Mouse (Mus musculus) cerebellum, adult 8-10 months (tissue): ENCODE results near the gene Ptpro.
"Not testable (repeated sequence)": the region's sequence is repeated elsewhere in the genome, so short reads cannot be mapped to it uniquely, and the experiment has no call there.

ENCODE experiments used
- DNase-seq: peaks from one replicate; pipeline ENCODE4 v3.0.0; 2022

Gene Ptpro

DNA sequence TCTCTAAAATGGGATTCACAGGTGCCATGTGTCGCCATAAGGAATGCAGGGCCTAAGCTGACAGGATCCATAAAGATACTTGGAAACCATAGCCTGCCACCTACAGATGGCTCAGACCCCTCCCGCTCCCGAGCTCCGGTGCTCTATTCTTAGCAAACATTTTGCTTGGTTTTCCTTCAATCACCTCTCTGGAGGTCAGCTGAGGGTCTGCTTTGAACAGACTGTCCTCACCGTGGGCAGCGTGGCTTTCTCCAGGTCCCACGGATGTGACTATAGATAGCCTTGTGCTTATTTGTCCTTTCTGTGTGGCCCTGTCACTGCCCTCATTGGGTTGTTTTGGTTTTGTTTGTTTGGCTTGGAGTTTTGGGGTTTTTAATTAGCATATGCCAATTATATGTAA, 206.0 kb downstream of the Ptpro start:
- no peak for DNase-seq

DNA sequence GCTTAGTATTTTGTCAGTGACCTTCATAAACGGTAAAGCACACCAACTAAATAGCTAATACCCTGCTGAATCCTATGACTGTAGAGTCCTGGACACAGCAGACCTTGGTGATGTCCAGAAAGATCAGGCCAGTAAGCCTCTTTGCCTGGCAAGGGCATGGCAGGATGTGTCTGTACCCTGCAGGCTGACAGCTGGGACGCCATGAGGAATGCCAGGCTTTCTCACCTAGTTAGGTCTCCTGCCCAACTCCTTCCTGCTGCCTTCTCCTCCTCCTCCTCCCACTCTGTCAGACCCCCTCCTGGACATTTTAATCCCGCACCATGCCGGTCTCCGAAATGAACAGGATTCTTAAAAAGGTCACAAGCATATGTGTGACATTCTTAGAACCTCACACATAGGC, 211.7 kb downstream of the Ptpro start:
- no peak for DNase-seq

DNA sequence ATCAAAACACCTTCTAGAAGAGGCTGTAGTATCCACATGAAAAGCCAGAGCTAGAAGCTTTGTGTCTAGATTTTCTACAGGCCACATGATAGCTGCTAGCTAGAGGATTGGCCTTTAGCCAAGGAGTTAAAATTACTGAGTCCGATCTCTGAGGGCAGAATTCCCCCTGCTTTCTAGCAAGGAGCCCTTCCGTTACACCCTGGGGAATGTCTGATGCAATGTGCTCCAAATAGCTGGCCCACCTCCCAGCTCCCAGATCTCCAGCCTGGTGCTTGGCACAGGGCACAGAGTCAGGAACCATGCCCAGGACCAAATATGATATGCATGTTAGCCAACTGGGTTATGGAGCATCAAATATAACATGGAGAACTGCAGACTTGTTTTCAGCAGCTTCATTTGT, 213.1 kb downstream of the Ptpro start:
- DNase-seq, result peak; percentile 88

DNA sequence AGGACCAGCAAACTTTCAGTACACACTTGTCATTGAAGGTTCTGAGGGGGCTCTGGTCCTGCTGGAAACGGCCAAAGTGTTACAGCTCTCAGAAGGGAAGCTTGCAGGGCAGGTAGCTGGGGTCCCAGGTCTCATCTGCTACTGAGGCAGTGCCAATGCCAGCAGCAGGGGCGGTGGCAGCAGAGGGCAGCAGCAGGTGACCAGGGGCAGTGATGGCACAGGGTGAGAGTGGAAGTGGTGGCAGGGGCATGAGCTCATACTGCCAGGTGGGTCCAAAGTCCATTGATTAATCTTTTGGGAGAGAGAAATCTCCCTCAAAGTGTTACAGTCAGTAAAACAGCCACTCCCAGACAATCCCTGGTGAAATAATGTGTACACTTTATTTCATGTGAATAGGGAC, 214.1 kb downstream of the Ptpro start:
- DNase-seq, result no peak

DNA sequence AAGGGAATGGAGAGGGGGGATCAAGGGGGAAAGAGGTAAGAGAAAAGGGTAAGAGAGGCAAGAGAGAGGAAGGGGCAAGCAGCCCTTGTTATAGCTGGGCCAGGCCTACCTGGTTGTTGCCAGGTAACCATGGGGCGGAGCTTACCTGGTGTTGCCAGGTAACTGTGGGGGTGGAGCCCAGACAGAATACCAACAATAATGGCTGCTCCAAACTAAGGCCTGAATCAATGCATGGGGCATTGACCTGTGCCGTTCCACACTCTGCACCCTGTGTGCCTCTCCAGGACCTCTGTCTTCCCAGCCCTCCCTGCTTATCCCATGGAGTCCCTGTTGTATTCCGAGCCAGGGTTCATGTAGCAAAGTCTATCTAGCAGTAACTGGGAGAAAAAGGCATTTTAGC, 215.6 kb downstream of the Ptpro start:
- DNase-seq, result no peak

DNA sequence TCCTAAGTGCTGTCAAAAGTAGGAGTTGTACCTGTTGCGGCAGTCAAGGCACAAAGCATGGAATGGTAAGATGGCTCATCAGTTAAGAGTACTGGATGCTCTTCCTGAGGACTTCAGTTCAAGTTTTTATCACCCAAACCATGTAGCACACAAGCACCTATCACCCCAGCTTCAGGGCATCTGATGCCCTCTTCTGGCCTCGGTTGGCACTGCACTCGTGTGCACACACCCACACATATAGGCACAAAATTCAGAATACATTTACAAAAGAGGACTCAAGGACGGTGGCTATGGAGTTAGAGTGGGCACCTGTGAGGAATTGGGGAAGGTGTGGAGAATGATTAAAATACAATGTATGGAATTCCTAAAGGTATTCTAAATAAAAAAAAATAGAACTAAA, 217.4 kb downstream of the Ptpro start:
- no peak for DNase-seq

DNA sequence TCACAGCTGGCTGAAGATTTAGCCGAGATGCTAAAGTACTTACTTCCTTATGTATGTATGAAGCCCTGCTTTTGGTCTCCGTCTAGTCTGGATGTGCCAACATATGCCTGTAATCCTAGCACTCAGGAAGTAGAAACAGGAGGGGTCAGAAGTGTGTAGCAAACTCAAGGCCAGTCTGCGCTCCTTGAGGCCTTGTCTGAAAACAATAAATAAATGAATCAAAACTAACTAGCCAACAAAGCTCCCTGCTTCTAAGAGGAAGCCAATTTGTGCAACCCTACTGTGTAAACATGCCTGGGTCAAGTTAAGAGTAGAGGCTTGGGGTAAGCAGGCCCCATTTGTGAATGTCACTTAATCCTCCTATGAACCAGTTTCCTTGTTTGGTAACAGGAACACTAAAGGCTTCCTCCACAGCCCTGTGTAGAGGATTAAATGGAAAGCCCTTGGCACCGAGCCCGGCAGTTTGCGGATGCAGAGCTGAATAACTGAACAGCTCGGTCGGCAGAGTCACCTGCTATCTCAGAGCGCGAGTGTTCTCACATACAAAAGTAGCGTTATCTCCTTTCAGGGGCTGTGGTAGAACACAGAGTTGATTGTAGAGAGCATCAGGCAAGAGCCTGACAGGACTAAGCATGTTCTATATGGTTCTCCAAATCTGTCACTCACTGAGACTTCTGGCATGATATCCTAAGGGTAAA, 218.9 kb downstream of the Ptpro start:
- peak; percentile 66 for DNase-seq

DNA sequence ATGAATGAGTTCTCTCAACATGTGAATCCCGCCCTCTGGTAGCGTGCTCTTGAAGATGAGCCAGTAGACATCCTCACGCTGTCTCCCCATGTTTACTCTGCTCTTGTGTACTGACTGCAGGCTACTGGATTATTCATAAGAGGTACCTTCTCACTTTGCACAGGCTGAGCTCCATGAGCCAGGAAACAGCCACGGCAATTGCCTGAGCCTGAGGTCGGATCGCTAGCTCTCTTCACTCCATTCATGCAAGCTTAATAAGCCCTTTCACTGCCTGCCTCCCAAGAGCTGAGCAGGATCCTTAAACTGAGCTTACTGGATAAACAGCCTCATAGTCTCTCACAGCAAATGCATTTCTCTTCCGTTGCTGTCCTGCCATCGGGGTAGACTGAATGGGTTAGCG, 220.0 kb downstream of the Ptpro start:
- no peak for DNase-seq

DNA sequence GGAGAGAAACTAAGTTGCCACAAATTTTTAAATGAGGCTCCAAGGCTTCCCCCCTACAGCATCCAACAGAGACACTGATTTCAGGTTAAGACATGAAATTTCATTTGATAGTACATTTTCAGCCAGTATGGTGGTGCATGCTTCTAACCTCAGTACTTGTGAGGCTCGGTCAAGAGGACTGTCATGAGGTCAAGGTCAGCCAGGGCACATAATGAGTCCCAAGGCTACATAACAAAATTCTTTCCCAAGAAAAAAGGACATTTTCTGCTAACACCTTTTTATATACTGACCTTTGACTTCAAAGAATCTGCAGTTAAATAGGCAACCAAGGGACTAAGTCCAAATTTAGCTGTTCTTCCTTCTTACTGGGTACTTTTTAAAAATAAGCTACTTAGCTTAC, 221.3 kb downstream of the Ptpro start:
- DNase-seq, result no peak

DNA sequence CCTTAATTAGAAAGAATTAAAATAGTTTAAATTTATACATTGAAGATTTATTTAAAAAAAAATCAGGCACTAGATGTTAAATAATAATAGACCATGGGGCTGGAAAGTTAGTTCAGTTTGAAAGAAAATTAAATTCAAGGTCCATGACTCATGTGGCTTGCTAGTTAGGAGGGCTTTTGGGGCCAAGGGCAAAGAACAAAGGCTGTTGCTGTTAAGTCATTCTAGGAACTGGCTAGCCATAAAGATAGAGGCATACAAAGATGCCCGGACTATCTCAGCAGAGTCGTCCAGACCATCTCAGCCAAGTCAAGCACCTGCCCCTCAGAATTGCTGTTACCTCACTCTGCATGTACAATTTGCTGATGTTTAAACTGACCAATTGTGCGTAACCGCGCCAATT, 223.6 kb downstream of the Ptpro start:
- not testable (repeated sequence) for DNase-seq

DNA sequence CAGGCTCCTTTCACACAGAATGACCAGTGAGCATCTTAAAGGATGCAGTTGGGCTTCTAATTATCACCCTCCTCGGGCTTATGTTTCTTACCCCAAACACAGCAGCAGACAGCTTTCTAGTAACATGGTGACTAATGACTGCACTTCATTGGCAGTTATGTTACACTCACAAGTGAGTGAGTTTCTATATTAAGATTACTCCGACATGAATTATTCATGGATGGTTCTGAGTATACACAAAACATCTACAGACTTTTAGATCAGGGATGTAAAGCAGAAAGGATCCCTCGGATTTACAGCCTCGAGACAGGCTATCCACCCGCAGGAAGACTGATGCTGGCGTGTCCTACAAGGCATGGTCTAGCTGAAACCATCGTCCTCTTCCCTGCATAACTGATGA, 230.8 kb downstream of the Ptpro start:
- DNase-seq, result no peak

DNA sequence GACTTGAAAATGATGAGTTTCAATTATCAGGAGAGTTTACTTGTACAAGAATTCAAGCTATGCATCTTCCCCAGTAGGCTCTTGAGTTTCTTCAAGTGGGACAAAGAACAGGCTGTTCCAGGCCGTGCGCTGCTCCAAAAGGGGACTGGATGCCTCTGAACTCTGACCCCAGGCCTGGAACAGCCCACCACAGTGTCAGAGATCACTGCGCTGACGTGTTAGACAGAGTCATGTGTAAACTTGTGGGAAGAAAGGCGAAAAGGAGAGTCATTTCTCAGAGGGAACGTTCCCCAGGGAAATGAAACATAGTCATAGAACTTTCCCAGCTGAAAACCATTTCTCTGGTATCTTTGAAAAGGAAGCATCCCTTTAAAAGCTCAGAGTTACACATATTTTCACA, 235.3 kb downstream of the Ptpro start:
- no peak for DNase-seq

DNA sequence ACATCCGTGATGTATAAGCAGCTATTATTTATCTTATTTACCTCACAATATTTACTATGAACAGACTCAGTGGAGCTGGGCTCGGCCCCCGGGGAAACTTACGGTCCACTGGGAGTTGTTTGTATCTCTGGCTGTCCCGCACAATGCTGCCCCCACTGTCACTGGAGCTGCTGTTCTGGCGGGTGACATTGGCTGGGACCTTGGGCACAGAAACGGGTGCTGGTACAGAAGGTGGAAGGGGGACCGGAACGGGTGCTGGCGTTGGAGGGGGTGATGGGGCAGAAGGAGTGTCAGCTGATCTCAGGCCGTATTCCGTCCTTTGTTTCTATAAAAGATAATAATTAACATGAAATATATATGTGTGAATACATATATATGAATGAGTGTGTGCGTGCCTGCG, 238.0 kb downstream of the Ptpro start:
- DNase-seq, result no peak

DNA sequence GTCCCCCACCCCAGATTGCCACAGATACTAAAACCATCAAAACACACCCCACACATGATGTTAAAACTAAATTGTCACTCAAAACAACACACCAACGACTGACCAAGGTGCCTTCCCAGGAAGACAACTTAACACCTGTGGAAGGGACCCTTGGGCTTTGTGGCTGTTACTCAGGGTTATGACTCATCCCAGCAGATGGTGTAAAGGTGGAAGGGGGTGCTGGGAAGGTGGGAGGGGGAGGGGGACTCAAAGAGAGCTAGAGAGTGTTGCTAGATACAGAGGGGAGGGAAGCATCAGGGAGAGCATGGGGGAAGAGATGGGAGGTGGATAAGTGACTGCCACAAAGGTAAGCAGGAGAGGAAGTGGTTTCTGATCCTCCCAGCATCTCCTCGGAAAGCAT, 239.5 kb downstream of the Ptpro start:
- DNase-seq, result no peak

DNA sequence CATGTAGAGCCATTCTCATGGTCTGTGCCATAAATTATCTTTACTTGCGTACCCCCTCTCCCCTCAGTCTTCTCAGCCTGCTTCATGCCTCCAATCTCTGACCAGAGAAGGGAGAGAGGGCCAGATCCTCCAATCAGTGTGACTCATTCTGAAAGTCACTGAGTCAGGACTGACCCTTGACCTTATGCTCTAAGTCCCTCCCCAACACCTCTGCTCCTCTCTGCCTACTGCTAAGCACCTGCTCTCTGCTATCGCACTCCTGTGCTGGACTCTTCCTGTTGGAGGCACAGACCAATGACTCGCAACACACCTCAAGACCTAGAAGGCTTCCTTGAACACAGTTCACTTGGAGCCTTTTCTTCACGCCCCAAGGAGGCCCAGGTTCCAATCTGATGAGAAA, 240.5 kb downstream of the Ptpro start:
- DNase-seq, result no peak

DNA sequence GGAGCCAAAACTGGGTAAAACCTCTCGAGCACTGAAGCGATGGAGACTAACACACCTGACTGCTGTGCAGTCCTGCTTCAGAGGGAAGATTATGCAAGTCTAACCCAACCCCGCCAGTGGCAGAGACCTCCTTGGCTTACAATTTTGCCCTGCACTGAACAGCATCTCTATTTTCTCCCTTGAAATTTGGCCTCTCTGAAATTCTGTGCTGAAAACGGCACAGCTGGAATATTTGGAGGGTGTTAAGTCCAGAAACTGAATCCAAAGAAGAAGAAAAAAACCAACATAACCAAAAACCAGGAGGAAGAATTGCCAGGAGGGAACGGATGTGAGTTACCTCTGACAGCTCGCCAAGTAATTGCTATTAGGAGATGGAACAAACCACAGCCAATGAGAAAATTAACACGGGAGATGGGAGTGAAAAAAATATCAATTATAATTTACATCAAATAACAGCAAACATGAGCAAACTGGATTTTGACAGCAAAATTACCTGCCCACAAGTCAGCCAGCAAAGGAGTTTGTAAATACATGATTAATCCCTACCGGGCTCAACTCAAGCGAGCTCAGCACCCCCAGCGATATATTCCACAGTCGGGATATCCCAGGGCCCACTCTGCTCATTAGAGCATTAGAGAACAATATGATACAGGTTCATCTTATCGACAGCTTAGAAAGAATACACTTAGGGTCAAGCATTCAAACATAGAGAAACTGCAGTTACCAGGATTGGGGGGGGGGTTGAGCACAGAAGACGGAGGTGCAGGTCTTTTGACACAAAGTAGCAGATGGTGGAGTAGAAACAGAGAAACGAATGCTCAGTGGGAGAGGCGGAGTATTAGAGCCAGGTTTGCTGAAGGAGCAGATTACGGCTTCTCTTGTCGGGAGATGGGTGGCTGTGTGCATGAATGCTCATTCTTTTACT, 241.4 kb downstream of the Ptpro start:
- no peak for DNase-seq

DNA sequence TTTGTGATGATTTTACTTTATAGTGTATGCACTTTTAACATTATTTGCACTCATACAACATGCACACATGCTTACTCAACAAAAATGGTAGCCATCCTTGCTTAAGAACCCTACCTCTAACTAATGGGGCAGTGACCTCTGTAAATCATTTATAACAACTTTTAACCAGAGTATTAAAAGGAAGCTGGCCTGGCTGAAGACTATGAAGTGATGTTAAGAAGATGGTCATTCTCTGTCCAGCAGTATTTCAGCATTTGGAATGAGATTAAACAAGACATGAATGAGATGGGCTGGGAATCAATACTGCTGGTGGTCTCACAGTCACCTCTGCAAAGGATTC, 242.0 kb downstream of the Ptpro start:
- no peak for DNase-seq

DNA sequence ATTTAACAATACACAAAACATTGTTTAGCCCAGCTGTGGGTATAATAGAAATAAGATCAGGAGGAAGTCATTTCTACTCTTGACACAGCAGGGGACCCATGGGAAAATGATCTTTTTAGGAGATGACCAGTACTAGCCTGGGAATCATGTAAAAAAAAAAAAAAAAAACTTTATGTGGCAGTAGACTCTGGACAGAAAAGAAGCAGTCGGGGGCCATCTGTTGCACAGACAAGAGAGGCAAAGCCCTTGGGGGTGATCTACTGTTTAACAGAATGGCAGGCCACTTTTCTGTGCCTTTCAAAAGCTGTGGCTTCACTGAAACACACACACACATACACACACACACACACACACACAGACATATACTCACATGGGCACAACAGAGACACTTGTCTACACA, 242.7 kb downstream of the Ptpro start:
- DNase-seq, result no peak

DNA sequence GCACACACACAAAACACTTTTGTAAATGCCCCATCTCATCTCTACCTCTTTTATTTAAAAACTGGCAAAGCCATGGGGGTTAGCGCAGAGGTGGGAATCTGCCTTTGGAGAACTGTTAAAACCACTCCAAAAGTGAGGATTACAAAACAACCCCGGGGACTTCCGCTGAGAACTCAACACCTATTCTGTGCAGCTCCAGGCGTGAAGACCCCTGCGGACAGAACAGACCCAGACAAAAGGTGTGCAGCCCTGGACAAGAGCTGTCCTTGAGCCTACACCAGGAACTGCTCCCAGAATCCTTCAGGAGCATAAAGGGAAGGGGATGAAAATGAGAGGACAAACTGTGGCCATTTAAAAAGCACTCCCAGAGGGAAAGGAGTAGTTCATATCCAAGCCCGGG, 243.1 kb downstream of the Ptpro start:
- DNase-seq, result no peak

DNA sequence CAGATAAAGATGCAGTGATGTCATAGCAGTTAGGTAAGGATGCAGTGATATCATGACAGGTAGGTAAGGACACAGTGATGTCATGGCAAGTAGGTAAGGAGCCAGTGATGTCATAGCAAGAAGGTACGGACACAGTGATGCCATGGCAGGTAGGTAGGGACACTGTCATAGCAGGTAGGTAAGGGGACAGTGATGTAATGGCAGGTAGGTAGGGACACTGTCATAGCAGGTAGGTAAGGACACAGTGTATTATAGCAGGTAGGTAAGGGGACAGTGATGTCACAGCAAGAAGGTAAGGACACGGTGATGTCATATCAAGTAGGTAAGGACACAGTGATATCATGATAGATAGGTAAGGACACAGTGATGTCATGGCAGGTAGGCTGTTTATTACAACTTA, 244.4 kb downstream of the Ptpro start:
- DNase-seq, result no peak

DNA sequence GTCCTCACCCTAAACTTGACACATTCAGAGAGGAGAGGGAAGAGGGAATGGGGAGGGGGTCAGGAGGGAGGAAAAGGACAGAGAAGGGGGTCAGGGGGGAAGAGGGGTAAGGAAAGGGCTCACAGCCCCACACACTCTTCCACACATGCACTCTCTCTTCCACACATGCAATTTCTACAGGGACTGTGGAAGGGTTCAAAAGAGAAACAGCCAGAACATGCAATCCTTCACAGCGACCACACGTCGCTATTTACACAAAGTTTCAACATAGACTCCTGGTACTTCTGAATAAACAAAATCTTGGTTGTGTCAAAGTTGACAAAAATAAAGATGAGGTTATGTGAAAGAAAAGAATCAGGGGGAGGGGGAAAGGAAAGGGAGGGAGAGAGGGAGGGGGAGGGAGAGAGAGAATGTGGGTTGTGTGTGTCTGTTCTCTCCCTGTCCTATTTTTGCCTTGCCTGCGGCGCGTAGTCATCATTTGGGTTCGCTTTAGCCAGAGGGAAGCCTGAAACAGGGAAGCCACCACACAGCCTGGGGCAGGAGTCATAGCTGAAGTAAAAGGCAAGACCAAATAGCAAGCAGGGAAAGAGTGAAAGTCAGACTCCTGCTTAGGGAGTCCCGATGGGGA, 245.2 kb downstream of the Ptpro start:
- DNase-seq, result no peak

DNA sequence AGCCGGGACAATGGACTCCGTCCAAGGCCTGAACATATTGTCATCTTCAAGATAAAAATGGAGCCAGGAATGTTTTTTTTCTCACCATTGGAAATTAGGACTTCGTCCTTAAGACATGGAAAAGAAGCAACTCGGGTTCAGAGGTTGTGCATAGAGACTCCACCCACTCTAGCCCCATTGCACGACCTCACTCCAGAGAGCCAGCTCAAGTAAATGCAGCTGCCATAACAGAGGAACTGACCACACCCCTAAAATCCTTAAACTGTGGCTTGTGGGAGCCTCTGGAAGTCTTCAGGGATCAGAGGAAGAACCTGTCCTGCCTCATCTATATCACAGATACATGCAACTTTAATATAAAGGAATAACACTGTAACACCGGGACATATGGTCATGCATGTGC, 246.7 kb downstream of the Ptpro start:
- DNase-seq, result no peak

DNA sequence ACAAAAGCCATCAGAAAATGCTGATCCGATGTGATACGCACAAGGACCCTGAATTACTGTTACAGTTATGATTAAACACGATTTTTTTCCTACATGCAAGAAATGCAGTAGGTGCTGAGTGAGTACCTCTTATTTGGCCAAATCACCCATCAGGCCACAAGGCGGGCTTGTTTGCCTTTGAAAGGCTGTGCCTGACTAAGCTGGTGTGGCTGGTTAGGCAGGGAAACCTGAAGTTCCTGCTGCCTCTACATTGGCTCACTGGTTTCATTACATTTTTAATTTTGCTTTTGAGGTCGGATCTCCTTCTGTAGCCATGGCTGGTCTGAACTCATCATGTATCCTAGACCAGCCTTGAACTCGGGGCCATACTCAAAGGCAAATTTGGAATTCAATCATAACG, 250.9 kb downstream of the Ptpro start:
- DNase-seq, result no peak

DNA sequence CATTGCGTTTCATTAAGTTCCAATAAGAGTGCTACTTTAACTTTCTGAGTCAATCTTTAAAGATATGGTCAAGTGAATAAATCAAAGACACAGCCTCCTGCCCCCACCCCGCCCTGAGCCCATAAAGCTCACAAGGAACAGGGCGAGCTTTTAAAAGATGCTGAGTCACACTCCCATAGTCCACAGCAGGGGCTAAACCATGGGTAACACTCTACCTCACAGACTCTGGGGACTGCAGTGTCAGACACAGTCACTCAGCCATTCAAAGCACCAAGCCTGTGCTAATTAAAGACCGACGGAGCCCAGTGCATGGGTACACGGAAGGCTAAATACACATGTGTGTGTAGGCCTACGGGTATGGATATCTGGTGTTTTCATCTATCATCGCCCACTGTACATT, 251.3 kb downstream of the Ptpro start:
- DNase-seq, result no peak
